In genomic region chr1:134962821-134963220, GRCm38 (mm10) we compare ENCODE assay signal across 8 mouse cellular contexts. TPM values are rescaled to one million over a fixed set of nuclear protein-coding genes. Genes with fewer than 3 reads are reported as not detected.
DNase-seq lines count a peak whose midpoint lies in the region; ATAC-seq and TF ChIP-seq lines count a peak whose summit lies in the region.

No protein-coding gene starts in this region.

- peak overlapping the region; percentile 83 for H3K4me2 ChIP-seq in forebrain, postnatal 0 days (ENCODE audit: low read depth)
- H3K4me2 ChIP-seq in limb, embryonic 13.5 days (replicated peaks): peak overlapping the region; percentile 76
- peak overlapping the region; percentile 74 for H3K4me2 ChIP-seq in myocyte (ENCODE audit: low read depth)

- DNase-seq in gastrocnemius, adult 2 months: no peak
- DNase-seq in gastrocnemius, postnatal 14 days: no peak
- DNase-seq in forebrain, postnatal 0 days: no peak
- DNase-seq in left cerebral cortex, adult 11 months (ENCODE audit: low spot score): no peak
- no peak for DNase-seq in gastrocnemius, postnatal 36 days

- H3K4me3 ChIP-seq in gastrocnemius, adult 2 months: peak overlapping the region; percentile 82
- peak overlapping the region; percentile 72 for H3K4me3 ChIP-seq in forebrain, postnatal 0 days (ENCODE audit: low read depth, low read length)
- H3K4me3 ChIP-seq in limb, embryonic 13.5 days: peak overlapping the region; percentile 65
- peak overlapping the region; percentile 45 for H3K4me3 ChIP-seq in myocyte

- H3ac ChIP-seq in myocyte (ENCODE audit: control insufficient read depth, insufficient read length): no peak overlapping the region

- H3K4me1 ChIP-seq in forebrain, postnatal 0 days (ENCODE audit: insufficient read depth): no peaks in the 10 kb centered on the region
- H3K4me1 ChIP-seq in limb, embryonic 13.5 days: peaks cover 16% of the 10 kb centered on the region

- H3K9ac ChIP-seq in forebrain, postnatal 0 days: peak overlapping the region; percentile 53
- peak overlapping the region; percentile 74 for H3K9ac ChIP-seq in limb, embryonic 13.5 days

- peak overlapping the region; percentile 87 for H3K27ac ChIP-seq in gastrocnemius, adult 2 months
- 0 out of 2 replicates have a peak overlapping the region, but pooled peaks have one; percentile 29 for H3K27ac ChIP-seq in forebrain, postnatal 0 days (ENCODE audit: low read depth, low read length)
- no peak overlapping the region for H3K27ac ChIP-seq in limb, embryonic 13.5 days

- no peak for TF ChIP-seq POLR2A in myocyte (IDR thresholded peaks at IDR 0.05; ENCODE audit: insufficient read length, low read depth)

- WGBS in forebrain, postnatal 0 days: 2% methylated on average over 11 of the region's 11 CpGs
- 3% methylated on average over 11 of the region's 11 CpGs for WGBS in limb, embryonic 13.5 days

- intact Hi-C loops in gastrocnemius, adult 2 months (cut with DNase I): loop anchor here (10.0 kb wide), 1 partner anchor 208 kb away; no protein-coding TSS in a partner anchor
- intact Hi-C loops in gastrocnemius, postnatal 14 days (cut with DNase I; ENCODE audit: low total_unique reads): no loop called here
- intact Hi-C loops in gastrocnemius, postnatal 36 days (cut with DNase I): loop anchor here (10.0 kb wide), 1 partner anchor 218 kb away; no protein-coding TSS in a partner anchor

- no peaks in the 10 kb centered on the region for H3K36me3 ChIP-seq in forebrain, postnatal 0 days (ENCODE audit: insufficient read depth)
- peaks cover 4% of the 10 kb centered on the region; the same call in 1 of the 2 replicates for H3K36me3 ChIP-seq in limb, embryonic 13.5 days
- H3K36me3 ChIP-seq in myocyte (ENCODE audit: control insufficient read depth, insufficient read depth): no peaks in the 10 kb centered on the region

- H3K9me3 ChIP-seq in forebrain, postnatal 0 days (ENCODE audit: low read length): no peaks in the 10 kb centered on the region
- H3K9me3 ChIP-seq in limb, embryonic 13.5 days: no peaks in the 10 kb centered on the region

- peak; percentile 40; the same call in 1 of the 2 replicates for TF ChIP-seq CTCF in gastrocnemius, adult 2 months (IDR thresholded peaks at IDR 0.05)
- TF ChIP-seq CTCF in forebrain, postnatal 0 days (IDR thresholded peaks at IDR 0.05; ENCODE audit: low read depth): no peak

- peak; percentile 48 for ATAC-seq in activated CD4-positive, CD25-positive, alpha-beta regulatory T cell, adult 4 months
- ATAC-seq in forebrain, postnatal 0 days: peak; percentile 40; the same call in 1 of the 2 replicates
- ATAC-seq in limb, embryonic 13.5 days (ENCODE audit: low FRiP score, low read depth): 0 out of 2 replicates have a peak, but pooled peaks have one; percentile 22

- H3K79me2 ChIP-seq in myocyte (ENCODE audit: control insufficient read depth, insufficient read depth): no peaks in the 10 kb centered on the region

- H3K27me3 ChIP-seq in forebrain, postnatal 0 days (ENCODE audit: insufficient read depth, low read length): no peaks in the 10 kb centered on the region
- H3K27me3 ChIP-seq in limb, embryonic 13.5 days: peaks cover 7% of the 10 kb centered on the region; the same call in 1 of the 2 replicates
- H3K27me3 ChIP-seq in myocyte (ENCODE audit: control insufficient read depth, insufficient read depth, insufficient read length): no peaks in the 10 kb centered on the region

TF ChIP-seq in myocyte, 11 proteins besides CTCF, POLR2A, EP300 and RAD21:
- TF ChIP-seq TCF3 (IDR thresholded peaks at IDR 0.05; ENCODE audit: insufficient read length, low read depth) (no peak), REST (IDR thresholded peaks at IDR 0.05; ENCODE audit: insufficient read depth, insufficient read length) (no peak), TCF12 (IDR thresholded peaks at IDR 0.05; ENCODE audit: insufficient read depth, poor library complexity, severe bottlenecking) (no peak), MYOG (IDR thresholded peaks at IDR 0.05; ENCODE audit: control insufficient read depth in 1 of 3, insufficient read depth in 1 of 3, insufficient read length in 2 of 3, low read depth in 2 of 3) (no peak)

RNA-seq across cellular contexts. Expression of gene Ube2t, which starts 0.5 kb away (rescaled TPM):
- 10 to 100 TPM in 1 of 2 experiments, 1 to 10 TPM in 1; 4.3 to 11.4 TPM for total RNA-seq in gastrocnemius, adult 2 months (2021)
- total RNA-seq in gastrocnemius, postnatal 14 days (2021): 10 to 100 TPM in 1 of 2 experiments, 1 to 10 TPM in 1; 5.8 to 11.5 TPM
- polyA plus RNA-seq in activated CD4-positive, CD25-positive, alpha-beta regulatory T cell, adult 4 months (2017; shearing (Covaris generic)): 10 to 100 TPM; 15.9 to 18.1 TPM
- 5.7 and 5.8 TPM in 2 replicates for total RNA-seq in forebrain, postnatal 0 days (2014; rRNA removed)
- polyA plus RNA-seq in forebrain, postnatal 0 days (2015; fragmentation: Nextera tagmentation; extraction: Ambion mirVana): 8.7 and 9.0 TPM in 2 replicates
- 29.6 and 32.5 TPM in 2 replicates for polyA plus RNA-seq in limb, embryonic 13.5 days (2015; fragmentation: Nextera tagmentation; extraction: Ambion mirVana)
- polyA plus RNA-seq in myocyte (2012; fragmentation: generic; extraction: Trizol): 4.0 TPM
- total RNA-seq in gastrocnemius, postnatal 36 days (2021): 1 to 10 TPM; 6.5 to 9.5 TPM

RNA-seq across cellular contexts. Expression of gene Ppp1r12b, which starts 7.1 kb away (rescaled TPM):
- 100 to 1,000 TPM; 172 to 212 TPM for total RNA-seq in gastrocnemius, adult 2 months (2021)
- total RNA-seq in gastrocnemius, postnatal 14 days (2021): 100 to 1,000 TPM; 183 to 217 TPM
- polyA plus RNA-seq in activated CD4-positive, CD25-positive, alpha-beta regulatory T cell, adult 4 months (2017; shearing (Covaris generic)): 1 to 10 TPM; 2.7 to 2.8 TPM
- total RNA-seq in forebrain, postnatal 0 days (2014; rRNA removed): 35.1 and 39.9 TPM in 2 replicates
- polyA plus RNA-seq in forebrain, postnatal 0 days (2015; fragmentation: Nextera tagmentation; extraction: Ambion mirVana): 8.3 and 12.4 TPM in 2 replicates
- polyA plus RNA-seq in limb, embryonic 13.5 days (2015; fragmentation: Nextera tagmentation; extraction: Ambion mirVana): 6.5 and 7.1 TPM in 2 replicates
- polyA plus RNA-seq in myocyte (2012; fragmentation: generic; extraction: Trizol): 4.4 TPM
- total RNA-seq in gastrocnemius, postnatal 36 days (2021): 100 to 1,000 TPM; 170 to 182 TPM
